Mouse (Mus musculus): ENCODE data around the gene Kcna7.
"Not testable (repeated sequence)": the region's sequence is repeated elsewhere in the genome, so short reads cannot be mapped to it uniquely, and the experiment has no call there.

Gene Kcna7

GRCm38 (mm10) chr7:45395129-45395541, 10.3 kb upstream of the Kcna7 start:
- no peak for DNase-seq (ENCODE audit: low spot score in 2 of 2)

- peak; percentile 100 for DNase-seq (ENCODE audit: low spot score in 2 of 2)
These were observed 9.7 kb upstream of the Kcna7 start, which contains the start of gene Snrnp70 for GRCm38 (mm10) chr7:45395578-45396336. TSS of gene Snrnp70 (minus strand) at chr7:45395742.

GRCm38 (mm10) chr7:45396337-45396775, 9.1 kb upstream of the Kcna7 start:
- DNase-seq (ENCODE audit: low spot score in 2 of 2) = not testable (repeated sequence)

GRCm38 (mm10) chr7:45396787-45397186, 8.7 kb upstream of the Kcna7 start:
- no peak for DNase-seq (ENCODE audit: low spot score in 2 of 2)

GRCm38 (mm10) chr7:45401521-45402085, 3.9 kb upstream of the Kcna7 start:
- DNase-seq (ENCODE audit: low spot score in 2 of 2) = no peak

GRCm38 (mm10) chr7:45403532-45404261, 1.8 kb upstream of the Kcna7 start:
- DNase-seq (ENCODE audit: low spot score in 2 of 2) = peak; percentile 46 to 61

- no peak for DNase-seq (ENCODE audit: low spot score in 2 of 2)
These were observed 1.0 kb downstream of the Kcna7 start for GRCm38 (mm10) chr7:45406157-45407156.

GRCm38 (mm10) chr7:45407836-45408235, 2.4 kb downstream of the Kcna7 start:
- DNase-seq (ENCODE audit: low spot score in 2 of 2) = no peak

- no peak for DNase-seq (ENCODE audit: low spot score in 2 of 2)
These were observed 2.9 kb downstream of the Kcna7 start for GRCm38 (mm10) chr7:45408351-45408750.

- no peak for DNase-seq (ENCODE audit: low spot score in 2 of 2)
These were observed 3.5 kb downstream of the Kcna7 start for GRCm38 (mm10) chr7:45408949-45409348.

GRCm38 (mm10) chr7:45409497-45410163, 4.2 kb downstream of the Kcna7 start:
- DNase-seq (ENCODE audit: low spot score in 2 of 2) = no peak

GRCm38 (mm10) chr7:45412421-45412820, 7.0 kb downstream of the Kcna7 start:
- no peak for DNase-seq (ENCODE audit: low spot score in 2 of 2)

GRCm38 (mm10) chr7:45413113-45413863, 7.8 kb downstream of the Kcna7 start, which contains the start of gene Ntf5:
TSS of gene Ntf5 (plus strand) at chr7:45413695.
- DNase-seq (ENCODE audit: low spot score in 2 of 2) = no peak

GRCm38 (mm10) chr7:45413864-45414739, 8.6 kb downstream of the Kcna7 start:
- no peak for DNase-seq (ENCODE audit: low spot score in 2 of 2)

GRCm38 (mm10) chr7:45414740-45415224, 9.3 kb downstream of the Kcna7 start:
- no peak for DNase-seq (ENCODE audit: low spot score in 2 of 2)

GRCm38 (mm10) chr7:45415636-45416035, 10.2 kb downstream of the Kcna7 start:
- DNase-seq (ENCODE audit: low spot score in 2 of 2) = no peak

- no peak for DNase-seq (ENCODE audit: low spot score in 2 of 2)
These were observed 12.6 kb downstream of the Kcna7 start for GRCm38 (mm10) chr7:45417962-45418492.

- DNase-seq (ENCODE audit: low spot score in 2 of 2) = no peak
These were observed 14.6 kb downstream of the Kcna7 start for GRCm38 (mm10) chr7:45419859-45420614.
